Mouse (Mus musculus) CH12F3 (cell line): Measurements from ENCODE around the gene Gm42791.

Experiments used
- in situ Hi-C: fragments of 300-500 bp; cut with MboI; formaldehyde crosslinking; loops from 2 replicates; pipeline ENCODE4 v1.14.3; 2020; ENCODE audit warnings: low sequenced_read_pairs

Gm42791 gene

DNA sequence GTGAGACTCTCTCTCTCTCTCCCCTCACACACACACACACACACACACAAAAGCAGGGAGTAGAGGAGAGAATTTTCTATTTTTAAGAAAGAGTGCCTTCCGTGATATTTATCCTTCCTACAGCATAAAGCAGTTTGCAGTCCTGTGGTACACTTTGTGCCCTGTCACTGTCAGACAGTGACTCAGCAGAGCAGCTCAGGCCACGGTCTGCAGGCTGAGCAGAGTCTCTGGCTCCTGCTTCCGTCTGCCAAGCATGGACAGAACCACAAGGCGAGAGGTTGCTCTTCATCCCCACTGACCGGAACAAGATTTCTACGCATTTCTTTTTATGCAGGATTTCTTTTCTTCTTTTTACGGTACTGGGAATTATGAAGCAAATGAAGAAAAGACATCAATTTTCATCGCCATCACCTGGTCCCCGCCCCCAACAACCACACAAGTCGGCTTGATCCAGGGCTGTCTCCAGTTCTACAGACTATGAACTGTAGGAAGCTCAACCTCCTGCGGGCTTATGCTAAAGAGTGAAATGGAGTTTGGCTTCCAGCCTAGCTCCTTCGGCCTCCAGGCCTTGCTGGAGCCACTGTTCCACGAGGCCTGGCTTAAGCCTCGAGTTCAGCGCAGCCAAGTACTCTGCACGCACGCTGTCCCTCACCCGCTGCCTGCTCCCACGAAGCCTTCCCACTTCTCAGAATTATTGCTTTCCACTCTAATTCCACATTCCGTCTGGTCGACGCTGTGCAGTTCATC, 40.5 kb downstream of the Gm42791 start:
- in situ Hi-C loops: no loop called here

DNA sequence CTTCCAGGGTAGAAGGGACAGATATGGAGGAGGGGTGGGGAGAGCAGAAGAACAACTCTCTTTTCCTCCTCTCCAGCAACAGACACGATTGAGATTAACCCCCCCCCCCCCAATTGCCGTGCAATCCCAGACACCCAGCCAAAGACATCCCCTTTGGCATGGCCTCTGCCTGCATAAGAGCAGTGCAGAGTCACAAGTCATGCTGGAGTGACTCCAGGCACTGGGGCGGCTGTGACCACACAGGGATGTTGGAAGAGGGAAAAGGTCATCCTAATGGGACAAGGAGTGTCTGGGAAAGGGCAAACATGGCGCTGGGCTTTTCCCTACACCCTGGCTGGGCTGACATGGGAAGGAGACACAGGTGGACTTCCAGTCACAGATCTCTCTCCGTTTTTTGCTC, 41.8 kb downstream of the Gm42791 start:
- in situ Hi-C loops: no loop called here

GRCm38 (mm10) chr5:148952419-148952818, 42.5 kb downstream of the Gm42791 start:
- in situ Hi-C loops: no loop called here

DNA sequence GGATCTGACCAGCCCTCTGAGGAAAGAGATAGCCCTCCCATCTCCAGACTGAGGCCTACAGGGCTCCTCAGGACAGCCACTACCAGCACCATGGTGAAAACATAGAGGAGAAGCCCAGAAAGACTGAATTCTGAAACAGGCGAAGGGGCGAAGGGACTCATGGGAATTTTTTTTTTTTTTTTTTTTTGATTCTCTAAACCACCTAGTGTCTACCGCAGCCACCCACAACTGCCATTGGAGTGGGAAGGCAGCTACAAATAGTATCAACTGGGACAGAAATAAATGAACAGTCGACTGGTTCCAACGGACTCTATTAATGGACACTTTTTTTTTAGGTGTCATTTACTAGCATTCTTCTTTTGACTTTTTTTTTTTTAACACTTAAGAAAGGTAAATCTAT, 43.6 kb downstream of the Gm42791 start:
- in situ Hi-C loops: no loop called here

DNA sequence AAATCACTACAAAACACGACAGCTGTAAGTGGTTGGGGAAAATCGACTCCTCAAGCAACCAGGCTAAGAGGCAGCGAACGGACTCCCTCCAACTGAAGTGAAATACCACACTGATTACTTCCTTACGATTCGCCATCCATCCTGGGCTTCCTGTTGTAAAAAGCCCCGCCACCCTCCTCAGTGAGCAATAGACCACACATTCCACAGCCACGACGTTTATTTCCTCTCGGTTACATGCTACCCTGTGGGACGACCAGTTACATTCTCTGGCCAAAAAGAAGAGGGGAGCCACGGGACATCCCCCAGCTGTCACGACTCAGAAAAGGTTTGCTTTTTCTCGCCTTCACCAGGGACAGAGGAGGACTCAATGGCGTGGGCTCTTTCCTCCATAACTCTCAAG, 44.9 kb downstream of the Gm42791 start:
- in situ Hi-C loops: no loop called here

DNA sequence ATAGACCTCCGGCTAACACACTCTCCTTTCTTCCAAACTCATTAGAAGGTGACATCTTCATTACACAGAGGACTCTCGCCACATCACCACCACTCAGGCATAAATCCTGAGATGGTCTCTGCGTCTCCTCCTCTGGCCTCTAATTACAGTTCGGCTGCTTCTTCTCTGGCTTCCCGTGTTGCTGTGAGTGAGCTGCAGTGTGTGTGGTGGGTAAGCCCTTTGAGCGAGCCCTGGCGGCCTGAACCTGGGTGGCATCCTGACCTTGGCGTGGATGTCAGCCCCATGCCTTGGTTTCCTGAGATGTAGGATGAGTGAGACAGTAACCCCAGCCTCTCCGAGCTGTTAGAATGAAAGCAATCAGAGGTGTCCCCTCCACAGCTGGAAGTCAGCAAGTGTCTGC, 46.4 kb downstream of the Gm42791 start:
- in situ Hi-C loops: no loop called here

GRCm38 (mm10) chr5:148947412-148947811, 47.5 kb downstream of the Gm42791 start:
- in situ Hi-C loops: no loop called here

DNA sequence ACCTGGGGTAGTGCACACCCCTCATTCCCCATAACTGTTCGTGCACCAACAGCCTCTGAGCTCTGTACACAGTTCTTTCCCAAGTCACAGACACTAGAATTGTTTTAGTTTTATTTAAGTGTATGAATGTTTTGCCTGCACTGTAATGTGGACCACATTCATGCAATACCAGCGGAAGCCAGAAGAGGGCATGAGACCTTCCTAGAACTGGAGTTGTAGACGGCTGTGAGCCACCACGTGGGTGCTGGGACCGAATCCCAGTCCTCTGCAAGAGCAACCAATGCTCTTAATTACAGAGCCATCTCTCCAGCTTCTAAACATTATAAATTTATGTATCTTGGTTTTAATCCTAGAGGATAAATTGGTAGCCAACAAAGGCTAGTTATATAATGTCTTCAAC, 48.2 kb downstream of the Gm42791 start:
- in situ Hi-C loops: no loop called here

- in situ Hi-C loops: no loop called here
These were observed 49.2 kb downstream of the Gm42791 start for GRCm38 (mm10) chr5:148945735-148946134.

DNA sequence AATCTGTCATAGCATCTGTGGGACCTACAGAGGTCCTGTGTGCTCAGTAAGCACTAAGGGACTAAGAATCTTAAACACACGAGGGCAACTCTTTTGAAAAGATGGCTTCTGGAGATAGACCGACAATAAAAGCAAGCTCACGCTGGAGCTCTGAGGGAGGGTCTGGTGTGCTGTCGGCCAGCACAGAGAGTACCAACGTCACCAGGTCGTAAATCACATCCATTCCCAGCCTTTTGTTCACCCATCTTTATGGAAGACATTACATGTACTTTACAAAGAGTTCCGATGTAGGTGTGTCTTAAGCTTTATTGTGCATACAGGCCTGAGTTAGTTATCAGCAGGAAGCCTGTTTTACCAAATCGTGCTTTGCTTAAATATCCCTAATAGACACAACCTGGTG, 50.9 kb downstream of the Gm42791 start:
- in situ Hi-C loops: no loop called here

DNA sequence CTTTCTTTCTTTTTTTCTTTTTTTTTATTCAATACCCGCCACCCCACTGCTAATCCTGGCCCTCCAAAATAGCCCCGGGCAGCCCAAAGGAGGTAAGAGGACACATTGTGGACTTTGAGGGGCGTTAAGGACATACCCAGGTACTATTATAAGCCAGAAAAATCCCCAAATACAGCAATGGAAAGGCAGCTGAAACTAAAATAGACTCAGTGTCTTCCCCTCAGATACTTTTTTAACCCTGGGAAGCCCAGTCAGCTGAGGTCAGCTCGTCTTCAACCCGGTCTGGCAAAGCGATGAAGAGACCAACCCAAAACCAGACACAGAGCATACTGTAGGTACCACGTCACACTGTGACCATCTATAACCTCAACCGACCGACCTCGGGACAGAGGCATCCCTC, 51.5 kb downstream of the Gm42791 start:
- in situ Hi-C loops: no loop called here

GRCm38 (mm10) chr5:148942957-148943356, 52.0 kb downstream of the Gm42791 start:
- in situ Hi-C loops: no loop called here

DNA sequence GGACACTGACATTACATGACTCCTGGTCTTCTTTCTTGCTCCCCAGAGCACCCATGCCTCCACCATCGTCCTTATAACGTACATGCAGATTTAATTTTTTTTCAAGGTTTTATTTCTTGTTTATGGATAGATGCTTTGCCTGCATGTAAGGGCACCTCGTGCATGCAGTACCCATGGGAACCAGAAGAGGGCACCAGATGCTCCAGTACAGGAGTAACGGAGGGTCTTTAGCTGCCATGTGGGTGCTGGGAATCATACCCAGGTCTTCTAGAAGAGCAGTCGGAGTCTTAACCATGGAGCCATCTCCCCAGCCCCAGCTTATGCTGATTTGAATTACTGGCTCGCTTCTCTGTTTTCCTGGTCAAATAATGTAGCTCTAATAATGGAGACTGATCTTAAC, 52.6 kb downstream of the Gm42791 start:
- in situ Hi-C loops: no loop called here

DNA sequence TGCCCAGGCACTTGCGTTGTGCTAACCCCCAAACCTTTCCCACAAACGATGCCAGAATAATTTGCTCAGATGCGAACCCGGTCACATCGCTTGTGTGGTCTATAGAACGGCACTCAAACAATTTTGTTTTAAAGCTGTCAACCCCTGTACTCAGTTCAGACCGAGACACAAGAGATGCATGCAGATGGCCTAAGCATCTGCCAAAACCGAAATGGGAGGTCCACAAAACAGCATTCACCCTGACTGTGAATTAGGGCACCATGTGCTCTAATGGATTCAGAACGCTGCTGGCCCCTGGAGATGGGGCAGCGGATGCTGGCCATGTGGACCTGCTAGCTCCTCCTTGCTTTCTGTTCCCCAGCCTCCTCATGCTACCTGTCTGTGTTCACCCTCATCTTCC, 53.1 kb downstream of the Gm42791 start:
- in situ Hi-C loops: no loop called here

DNA sequence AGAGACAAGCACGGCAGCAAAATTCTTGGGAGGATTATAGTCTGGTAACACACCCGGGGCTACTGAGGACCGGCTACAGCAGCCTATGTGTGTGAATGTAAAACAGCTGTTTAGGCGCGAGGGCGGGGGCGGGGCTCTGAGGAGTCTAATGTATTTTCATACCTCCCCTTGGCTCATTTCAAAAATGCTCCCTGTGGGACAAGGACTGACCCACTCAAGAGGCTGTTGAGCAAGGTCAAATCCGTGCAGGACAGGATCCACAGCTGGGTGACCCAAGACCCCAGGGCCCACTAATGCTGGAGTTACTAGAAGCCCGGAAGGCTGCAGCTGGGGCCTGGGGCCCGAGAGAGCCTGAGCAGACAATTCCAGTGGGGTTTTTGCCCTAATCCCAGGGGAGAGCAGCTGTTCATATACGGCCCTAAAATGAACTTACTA, 55.0 kb downstream of the Gm42791 start:
- in situ Hi-C loops: no loop called here

DNA sequence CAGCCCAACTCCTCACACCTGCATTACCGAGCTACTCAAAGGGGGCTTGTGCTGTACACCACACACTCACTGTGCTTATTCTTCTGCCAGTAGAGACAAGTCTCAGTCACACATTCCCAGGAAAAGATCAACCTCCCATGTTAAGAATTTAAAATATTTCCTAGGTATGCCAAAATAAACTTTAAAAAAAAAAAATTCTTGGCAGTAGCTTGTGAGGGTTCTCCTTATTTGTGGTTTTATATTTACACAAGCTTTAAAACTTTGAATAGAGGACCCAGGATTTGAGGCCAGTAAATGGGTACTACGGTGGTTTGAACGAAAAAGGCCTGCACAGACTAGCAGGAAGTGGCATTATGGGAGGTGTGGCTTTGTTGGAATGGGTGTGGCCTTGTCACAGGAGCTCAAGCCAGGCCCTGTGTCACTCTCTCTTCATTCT, 58.4 kb downstream of the Gm42791 start:
- in situ Hi-C loops: no loop called here

DNA sequence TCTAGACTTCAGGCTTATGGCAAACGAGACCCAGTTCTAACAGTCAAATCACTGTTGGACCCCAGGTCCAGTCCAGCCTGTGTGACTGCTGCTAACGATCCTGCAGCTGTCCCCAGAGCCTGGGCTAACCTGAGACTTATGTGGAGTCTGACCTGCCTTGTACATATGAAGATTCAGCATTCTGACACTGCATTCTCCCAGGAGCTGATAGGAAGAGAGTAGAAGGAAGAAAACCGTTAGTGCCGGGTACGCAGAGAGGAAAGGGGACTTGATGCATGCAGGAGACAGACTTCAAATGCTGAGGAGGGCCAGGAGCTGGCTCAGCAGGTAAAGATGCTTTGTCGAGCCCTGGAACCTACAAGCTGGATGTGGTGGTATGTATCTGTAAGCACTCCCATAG, 59.1 kb downstream of the Gm42791 start:
- in situ Hi-C loops: no loop called here

GRCm38 (mm10) chr5:148935071-148935821, 59.7 kb downstream of the Gm42791 start:
- in situ Hi-C loops: no loop called here

GRCm38 (mm10) chr5:148934457-148934856, 60.5 kb downstream of the Gm42791 start:
- in situ Hi-C loops: no loop called here

GRCm38 (mm10) chr5:148933767-148934166, 61.2 kb downstream of the Gm42791 start:
- in situ Hi-C loops: no loop called here

- in situ Hi-C loops: no loop called here
These were observed 63.6 kb downstream of the Gm42791 start for GRCm38 (mm10) chr5:148931301-148931700.

GRCm38 (mm10) chr5:148929116-148929449, 65.9 kb downstream of the Gm42791 start, which contains the start of gene Katnal1:
TSS of gene Katnal1 (minus strand) at chr5:148929320.
- in situ Hi-C loops: no loop called here
